Mouse (Mus musculus) G1E (cell line): ENCODE measurements at regions not wholly inside any gene's neighbourhood (a gene's known extent, or its start where the extent isn't known, plus 50 kb on each side); places are given as distances from the start of the nearest gene placed in this dataset.

Experiments
- ATAC-seq: 2 replicates; pipeline ENCODE4 v1.8.0; 2016; ENCODE audit warnings: mild to moderate bottlenecking; ENCODE audit not compliant: insufficient number of reproducible peaks, poor library complexity, low FRiP score, severe bottlenecking; ENCODE audit errors: extremely low read depth
- DNase-seq: peaks from one replicate; pipeline ENCODE4 v3.0.0; 2012; ENCODE audit warnings: low spot score
- H3K27me3 ChIP-seq: 2 replicates; pipeline ENCODE4 v1.6.1; 2012; ENCODE audit warnings: mild to moderate bottlenecking, low read length, inconsistent platforms; ENCODE audit not compliant: insufficient read depth
- H3K36me3 ChIP-seq: replicated peaks from 2 replicates; pipeline ENCODE3; 2012; ENCODE audit warnings: mild to moderate bottlenecking, inconsistent platforms
- H3K4me1 ChIP-seq: 2 replicates; pipeline ENCODE4 v1.6.1; 2012; ENCODE audit warnings: low read depth, low read length, inconsistent platforms, mixed read lengths; ENCODE audit not compliant: insufficient read depth
- H3K4me3 ChIP-seq: 2 replicates; pipeline ENCODE4 v1.5.1; 2012; ENCODE audit warnings: low read depth, mild to moderate bottlenecking, inconsistent platforms, low read length, moderate library complexity, mixed read lengths
- H3K9me3 ChIP-seq: replicated peaks from 2 replicates; pipeline ENCODE4 v1.6.1; 2012; ENCODE audit warnings: inconsistent platforms
- CTCF ChIP-seq: IDR thresholded peaks from 2 replicates; pipeline ENCODE4 v1.5.1; 2012; ENCODE audit warnings: low read depth, low read length, inconsistent platforms, mixed read lengths
- GATA1 ChIP-seq: IDR thresholded peaks from 2 replicates; pipeline ENCODE4 v1.6.1; 2012; ENCODE audit warnings: borderline replicate concordance, low read length, inconsistent platforms, mixed read lengths
- GATA2 ChIP-seq: IDR thresholded peaks from 2 replicates; pipeline ENCODE4 v1.6.1; 2012; ENCODE audit warnings: low read depth, low read length, inconsistent platforms, borderline replicate concordance
- POLR2AphosphoS5 ChIP-seq: IDR thresholded peaks from 2 replicates; pipeline ENCODE4 v1.6.1; 2012; ENCODE audit warnings: low read depth, low read length, inconsistent platforms; ENCODE audit not compliant: insufficient replicate concordance
- TAL1 ChIP-seq: conservative IDR thresholded peaks from 2 replicates; pipeline ENCODE4 v1.6.1; 2012; ENCODE audit warnings: low read depth, low read length, inconsistent platforms, mixed read lengths

GRCm38 (mm10) chr15:61927385-61928120 is 1004.7 kb upstream of the A1bg start:
- no peak for TF ChIP-seq GATA2
- no peak for TF ChIP-seq TAL1
- no peak for TF ChIP-seq POLR2AphosphoS5
- TF ChIP-seq CTCF = no peak
- no peak for TF ChIP-seq GATA1
- peaks cover 10% of the 10 kb centered on the region for H3K27me3 ChIP-seq
- DNase-seq = no peak
- H3K4me1 ChIP-seq = no peaks in the 10 kb centered on the region
- H3K4me3 ChIP-seq = no peak overlapping the region
- H3K9me3 ChIP-seq = no peaks in the 10 kb centered on the region
- no peaks in the 10 kb centered on the region for H3K36me3 ChIP-seq
- ATAC-seq = no peak

- peaks cover 2% of the 10 kb centered on the region for H3K27me3 ChIP-seq
- DNase-seq (no peak), ATAC-seq (no peak)
- H3K4me3 ChIP-seq = no peak overlapping the region
- H3K9me3 ChIP-seq = no peaks in the 10 kb centered on the region
- no peaks in the 10 kb centered on the region for H3K4me1 ChIP-seq
- TF ChIP-seq GATA2 (no peak), GATA1 (no peak), CTCF (no peak), TAL1 (no peak), POLR2AphosphoS5 (no peak)
- no peaks in the 10 kb centered on the region for H3K36me3 ChIP-seq
These were observed 997.2 kb upstream of the A1bg start for GRCm38 (mm10) chr15:61920041-61920440.

DNA sequence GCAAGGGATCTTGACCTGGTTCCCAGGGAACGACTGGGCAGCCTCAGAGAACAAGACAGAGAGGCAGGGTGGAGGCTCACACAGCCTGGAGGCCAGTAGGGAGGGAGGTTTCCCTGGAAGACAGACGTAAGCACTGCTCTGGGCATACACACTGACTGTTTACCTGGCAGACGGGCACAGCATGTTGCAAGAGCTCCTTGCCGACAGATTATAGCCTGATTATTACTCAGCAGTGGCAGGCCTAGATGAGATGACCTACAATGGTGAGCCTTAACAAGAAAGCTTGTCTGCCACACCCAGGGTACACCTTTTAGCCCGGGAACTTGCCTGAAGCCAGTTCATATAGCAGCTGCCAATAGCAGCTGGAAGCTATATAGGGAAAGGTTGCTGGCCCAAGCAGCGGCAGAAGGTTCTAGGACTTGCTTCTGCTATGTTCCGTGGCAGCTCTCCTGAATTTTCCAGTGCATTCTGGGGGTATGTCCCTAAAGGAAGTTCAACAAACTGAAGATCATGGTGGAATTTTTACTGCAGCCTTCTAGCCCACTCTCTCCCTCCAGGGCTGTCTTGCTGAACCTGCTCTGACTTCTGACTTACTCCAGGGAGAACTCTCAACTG is 990.8 kb upstream of the A1bg start:
- ATAC-seq = no peak
- no peak for DNase-seq
- Histone ChIP-seq H3K4me1 (no peaks in the 10 kb centered on the region), H3K4me3 (no peak overlapping the region), H3K36me3 (no peaks in the 10 kb centered on the region), H3K9me3 (no peaks in the 10 kb centered on the region), H3K27me3 (0 out of 2 replicates have a peak, but pooled peaks cover 2% of the 10 kb centered on the region)
- TF ChIP-seq CTCF = no peak
- no peak for TF ChIP-seq GATA2
- no peak for TF ChIP-seq TAL1
- no peak for TF ChIP-seq GATA1

DNA sequence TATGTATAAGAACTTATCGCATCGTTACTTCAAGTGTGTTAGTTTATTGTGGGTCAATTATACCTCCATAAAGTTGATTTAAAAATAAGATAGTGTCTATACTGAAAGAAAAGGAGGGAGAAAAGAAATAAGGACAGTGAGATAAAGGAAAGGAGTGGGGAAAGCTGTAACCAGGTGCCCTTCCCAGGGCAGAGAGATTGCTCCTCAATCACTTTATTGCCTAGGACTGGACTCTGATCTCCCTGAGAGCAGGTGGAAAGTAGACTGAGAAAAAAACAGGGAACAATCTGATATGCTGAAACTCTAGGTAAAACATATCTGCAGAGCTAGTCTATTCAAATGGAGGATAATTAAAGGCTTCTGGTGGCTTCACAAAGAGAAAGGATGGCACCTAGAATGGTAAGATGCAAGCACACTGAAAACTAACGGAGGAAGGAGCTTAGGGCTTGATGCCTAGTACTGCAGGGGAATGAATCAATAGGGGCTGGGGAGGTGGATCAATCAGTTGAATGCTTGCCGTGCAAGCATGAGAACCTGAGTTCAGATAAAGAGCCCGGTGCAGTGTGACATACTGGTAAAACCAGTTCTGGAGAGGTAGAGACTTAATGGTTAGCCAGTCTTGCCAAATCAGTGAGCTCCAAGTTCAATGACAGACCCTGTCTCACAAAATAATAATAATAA is 982.5 kb upstream of the A1bg start:
- Histone ChIP-seq H3K4me1 (no peaks in the 10 kb centered on the region), H3K27me3 (no peaks in the 10 kb centered on the region), H3K9me3 (no peaks in the 10 kb centered on the region), H3K36me3 (no peaks in the 10 kb centered on the region), H3K4me3 (no peak overlapping the region)
- TF ChIP-seq GATA2 (no peak), TAL1 (no peak), POLR2AphosphoS5 (no peak), CTCF (no peak), GATA1 (no peak)
- no peak for ATAC-seq
- no peak for DNase-seq

GRCm38 (mm10) chr15:61899809-61900208 is 977.0 kb upstream of the A1bg start:
- no peak for ATAC-seq
- Histone ChIP-seq H3K36me3 (no peaks in the 10 kb centered on the region), H3K9me3 (no peaks in the 10 kb centered on the region), H3K4me1 (no peaks in the 10 kb centered on the region), H3K4me3 (no peak overlapping the region), H3K27me3 (no peaks in the 10 kb centered on the region)
- no peak for DNase-seq
- TF ChIP-seq GATA2 (no peak), TAL1 (no peak), CTCF (no peak), GATA1 (no peak), POLR2AphosphoS5 (no peak)

DNA sequence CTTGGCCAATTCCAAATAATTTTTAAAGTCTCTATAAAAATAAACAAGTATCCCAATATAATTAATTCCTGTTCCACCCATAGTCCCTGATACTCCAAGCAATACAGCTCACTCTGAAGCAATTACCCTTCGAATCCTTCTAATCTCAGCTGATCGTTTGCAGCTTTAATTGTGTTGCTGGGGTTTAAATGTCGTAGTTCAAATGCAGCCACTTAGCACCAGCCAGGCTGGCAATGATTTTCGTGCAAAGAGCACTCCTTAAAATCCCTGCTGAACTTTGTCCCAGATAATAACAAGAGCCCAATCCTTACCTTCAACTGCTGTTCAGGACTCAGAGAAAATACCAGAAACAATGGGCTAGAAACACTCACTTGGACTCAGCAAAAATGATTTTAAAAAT is 974.8 kb upstream of the A1bg start:
- H3K4me3 ChIP-seq = no peak overlapping the region
- no peaks in the 10 kb centered on the region for H3K36me3 ChIP-seq
- DNase-seq = no peak
- no peaks in the 10 kb centered on the region for H3K27me3 ChIP-seq
- no peaks in the 10 kb centered on the region for H3K9me3 ChIP-seq
- no peak for TF ChIP-seq TAL1
- no peak for TF ChIP-seq CTCF
- TF ChIP-seq GATA1 = no peak
- TF ChIP-seq GATA2 = no peak
- TF ChIP-seq POLR2AphosphoS5 = no peak
- no peak for ATAC-seq
- H3K4me1 ChIP-seq = no peaks in the 10 kb centered on the region
